Mouse (Mus musculus) liver, embryonic 12.5 days (tissue): ENCODE measurements around the gene Zfp719. TPM values are rescaled to one million over a fixed set of nuclear protein-coding genes. Genes with fewer than 3 reads are reported as not detected.

Experiments used
- ATAC-seq: fragments of 200-750 bp; cut with Nextera tagmentation; 2 replicates; pipeline ENCODE4 v1.8.0; 2017; ENCODE audit warnings: moderate number of reproducible peaks, mild to moderate bottlenecking, moderate library complexity
- H3K27ac ChIP-seq: fragments of 300-500 bp; sonication (generic); 2 replicates; pipeline ENCODE4 v1.5.1; 2016; ENCODE audit warnings: mild to moderate bottlenecking
- H3K27me3 ChIP-seq: fragments of 300-500 bp; sonication (generic); replicated peaks from 2 replicates; pipeline ENCODE4 v1.6.1; 2016; ENCODE audit warnings: mild to moderate bottlenecking, moderate library complexity
- H3K36me3 ChIP-seq: fragments of 300-500 bp; sonication (generic); 2 replicates; pipeline ENCODE4 v1.6.1; 2016; ENCODE audit warnings: mild to moderate bottlenecking, moderate library complexity
- H3K4me1 ChIP-seq: fragments of 300-500 bp; sonication (generic); 2 replicates; pipeline ENCODE4 v1.6.1; 2016
- H3K4me2 ChIP-seq: fragments of 300-500 bp; sonication (generic); 2 replicates; pipeline ENCODE4 v1.6.1; 2016; ENCODE audit warnings: mild to moderate bottlenecking, moderate library complexity
- H3K4me3 ChIP-seq: fragments of 300-500 bp; sonication (generic); 2 replicates; pipeline ENCODE4 v1.5.1; 2016; ENCODE audit warnings: mild to moderate bottlenecking, moderate library complexity
- H3K9ac ChIP-seq: fragments of 300-500 bp; sonication (generic); 2 replicates; pipeline ENCODE4 v1.6.1; 2016; ENCODE audit warnings: mild to moderate bottlenecking, moderate library complexity
- H3K9me3 ChIP-seq: fragments of 300-500 bp; sonication (generic); replicated peaks from 2 replicates; pipeline ENCODE4 v1.6.1; 2016; ENCODE audit warnings: mild to moderate bottlenecking, moderate library complexity
- WGBS: fragments of 180-500 bp; shearing (Covaris S2); methylation state at CpG from one replicate; pipeline ENCODE4 v1.1.7; 2016; ENCODE audit not compliant: insufficient replicate concordance; 5-methylcytosine and 5-hydroxymethylcytosine counted together
- polyA plus RNA-seq: library from polyadenylated mRNA; unstranded; fragments of >200 nt; fragmentation: Nextera tagmentation; extraction: Ambion mirVana; gene quantifications from 2 replicates; pipeline ENCODE4 v1.2.1, GENCODE M21; 2016

Zfp719 gene
- polyA plus RNA-seq, 1 experiment from 2014 or later: 3.4 TPM

GRCm38 (mm10) chr7:43613816-43614551, 34.6 kb downstream of the Zfp719 start:
- H3K4me2 ChIP-seq: no peak overlapping the region
- H3K9ac ChIP-seq: no peak overlapping the region
- no peaks in the 10 kb centered on the region for H3K4me1 ChIP-seq
- H3K27ac ChIP-seq: no peak overlapping the region
- no peaks in the 10 kb centered on the region for H3K27me3 ChIP-seq
- no peak for ATAC-seq
- no peaks in the 10 kb centered on the region for H3K9me3 ChIP-seq
- WGBS: 79% methylated on average over 14 of the region's 14 CpGs
- H3K36me3 ChIP-seq: no peaks in the 10 kb centered on the region
- no peak overlapping the region for H3K4me3 ChIP-seq

- Histone ChIP-seq H3K4me1 (no peaks in the 10 kb centered on the region), H3K4me2 (no peak overlapping the region), H3K9me3 (no peaks in the 10 kb centered on the region), H3K27me3 (no peaks in the 10 kb centered on the region), H3K27ac (no peak overlapping the region), H3K4me3 (no peak overlapping the region), H3K36me3 (no peaks in the 10 kb centered on the region), H3K9ac (no peak overlapping the region)
- no peak for ATAC-seq
- 50% methylated on average over 7 of the region's 7 CpGs for WGBS
Measured at GRCm38 (mm10) chr7:43622927-43623326, 43.5 kb downstream of the Zfp719 start.

- WGBS: 33% methylated on average over 10 of the region's 10 CpGs
Measured at GRCm38 (mm10) chr7:43623819-43624218, 44.4 kb downstream of the Zfp719 start.

GRCm38 (mm10) chr7:43625065-43625464, 45.7 kb downstream of the Zfp719 start:
- WGBS: 48% methylated on average over 3 of the region's 3 CpGs
- Histone ChIP-seq H3K9me3 (no peaks in the 10 kb centered on the region), H3K9ac (no peak overlapping the region), H3K36me3 (no peaks in the 10 kb centered on the region), H3K4me1 (no peaks in the 10 kb centered on the region), H3K27ac (no peak overlapping the region), H3K4me3 (no peak overlapping the region), H3K27me3 (no peaks in the 10 kb centered on the region), H3K4me2 (no peak overlapping the region)
- ATAC-seq: no peak

More at GRCm38 (mm10) chr7:43623819-43624218, 44.4 kb downstream of the Zfp719 start:
- no peak for ATAC-seq
- H3K36me3 ChIP-seq: no peaks in the 10 kb centered on the region
- no peaks in the 10 kb centered on the region for H3K4me1 ChIP-seq
- no peak overlapping the region for H3K27ac ChIP-seq
- H3K27me3 ChIP-seq: no peaks in the 10 kb centered on the region
- no peak overlapping the region for H3K4me2 ChIP-seq
- H3K4me3 ChIP-seq: no peak overlapping the region
- no peak overlapping the region for H3K9ac ChIP-seq
- no peaks in the 10 kb centered on the region for H3K9me3 ChIP-seq

GRCm38 (mm10) chr7:43625794-43626422, 46.5 kb downstream of the Zfp719 start:
- H3K27ac ChIP-seq: no peak overlapping the region
- no peaks in the 10 kb centered on the region for H3K4me1 ChIP-seq
- no peaks in the 10 kb centered on the region for H3K9me3 ChIP-seq
- H3K4me3 ChIP-seq: no peak overlapping the region
- no peaks in the 10 kb centered on the region for H3K36me3 ChIP-seq
- no peak for ATAC-seq
- H3K4me2 ChIP-seq: no peak overlapping the region
- no peaks in the 10 kb centered on the region for H3K27me3 ChIP-seq
- no peak overlapping the region for H3K9ac ChIP-seq
- WGBS: 58% methylated on average over 8 of the region's 8 CpGs

- ATAC-seq: no peak
Measured at GRCm38 (mm10) chr7:43633940-43634339, 54.5 kb downstream of the Zfp719 start.

DNA sequence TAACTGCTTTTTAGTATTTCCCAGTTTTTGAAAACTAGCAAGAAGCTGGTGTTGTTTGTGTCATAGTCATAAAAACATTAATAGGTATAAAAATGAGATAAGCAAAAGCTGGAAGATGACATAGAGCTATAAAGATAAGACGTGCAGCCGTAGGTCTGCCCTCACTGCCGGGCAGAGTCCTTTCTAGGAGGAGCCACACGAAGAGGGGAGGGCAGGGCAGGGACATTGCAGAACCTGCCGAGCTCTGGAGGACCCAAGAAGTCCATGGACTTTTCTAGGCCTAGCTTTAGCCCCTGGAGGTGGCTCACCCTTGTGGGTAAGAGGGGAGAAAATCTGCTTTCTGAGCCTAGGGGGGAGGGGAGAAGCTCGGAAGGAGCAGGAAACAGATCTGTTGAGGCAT, 55.1 kb downstream of the Zfp719 start, which contains the start of gene Ceacam18:
Gene Ceacam18 (plus strand): TSS at position 208 of the 400 bp plus-strand sequence.
- Histone ChIP-seq H3K9me3 (no peaks in the 10 kb centered on the region), H3K9ac (no peak within 1 kb of the TSS), H3K27ac (no peak within 1 kb of the TSS), H3K36me3 (no peaks in the 10 kb centered on the region), H3K4me1 (no peaks in the 10 kb centered on the region), H3K27me3 (no peaks in the 10 kb centered on the region), H3K4me2 (no peak within 1 kb of the TSS), H3K4me3 (no peak within 1 kb of the TSS)
- ATAC-seq: no peak
- 40% methylated on average over 6 of the region's 6 CpGs for WGBS

More at GRCm38 (mm10) chr7:43633940-43634339, 54.5 kb downstream of the Zfp719 start:
- H3K36me3 ChIP-seq: no peaks in the 10 kb centered on the region
- 66% methylated on average over 4 of the region's 4 CpGs for WGBS
- H3K4me2 ChIP-seq: no peak overlapping the region
- H3K9me3 ChIP-seq: no peaks in the 10 kb centered on the region
- H3K4me1 ChIP-seq: no peaks in the 10 kb centered on the region
- no peaks in the 10 kb centered on the region for H3K27me3 ChIP-seq
- H3K4me3 ChIP-seq: no peak overlapping the region
- no peak overlapping the region for H3K27ac ChIP-seq
- no peak overlapping the region for H3K9ac ChIP-seq

- Histone ChIP-seq H3K9me3 (no peaks in the 10 kb centered on the region), H3K27ac (no peak overlapping the region), H3K4me1 (no peaks in the 10 kb centered on the region), H3K36me3 (no peaks in the 10 kb centered on the region), H3K9ac (no peak overlapping the region), H3K4me2 (no peak overlapping the region), H3K4me3 (no peak overlapping the region), H3K27me3 (no peaks in the 10 kb centered on the region)
- no peak for ATAC-seq
- 33% methylated on average over 2 of the region's 2 CpGs for WGBS
Measured at GRCm38 (mm10) chr7:43636194-43636593, 56.8 kb downstream of the Zfp719 start.

GRCm38 (mm10) chr7:43637118-43637517, 57.7 kb downstream of the Zfp719 start:
- Histone ChIP-seq H3K36me3 (no peaks in the 10 kb centered on the region), H3K9me3 (no peaks in the 10 kb centered on the region), H3K27me3 (no peaks in the 10 kb centered on the region), H3K27ac (no peak overlapping the region), H3K9ac (no peak overlapping the region), H3K4me2 (no peak overlapping the region), H3K4me1 (no peaks in the 10 kb centered on the region), H3K4me3 (no peak overlapping the region)
- 63% methylated on average over 1 of the region's 1 CpGs for WGBS
- no peak for ATAC-seq

DNA sequence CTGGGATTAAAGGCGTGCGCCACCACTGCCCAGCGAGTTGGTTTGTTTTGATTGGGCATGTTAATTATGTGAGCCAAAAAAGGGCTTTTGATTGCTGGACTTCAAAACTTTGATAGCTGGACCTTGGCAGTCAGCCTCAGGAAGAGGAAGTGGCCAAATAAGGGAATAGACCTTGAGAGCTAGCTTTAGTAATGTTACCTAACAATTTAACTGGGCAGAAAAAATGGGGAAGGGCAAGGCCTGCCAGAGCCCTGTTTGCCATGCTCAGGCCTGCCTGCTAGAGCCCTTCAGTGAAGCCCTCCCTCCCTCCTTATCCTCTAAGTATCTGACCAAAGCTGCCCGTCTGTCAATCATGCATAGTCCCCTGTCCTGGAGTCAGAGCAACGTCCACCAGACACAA, 63.2 kb downstream of the Zfp719 start:
- no peak overlapping the region for H3K27ac ChIP-seq
- no peaks in the 10 kb centered on the region for H3K4me1 ChIP-seq
- ATAC-seq: no peak
- no peaks in the 10 kb centered on the region for H3K27me3 ChIP-seq
- H3K9ac ChIP-seq: no peak overlapping the region
- WGBS: 47% methylated on average over 5 of the region's 5 CpGs
- H3K4me3 ChIP-seq: no peak overlapping the region
- H3K4me2 ChIP-seq: no peak overlapping the region
- H3K9me3 ChIP-seq: no peaks in the 10 kb centered on the region
- H3K36me3 ChIP-seq: no peaks in the 10 kb centered on the region
